Mouse (Mus musculus) liver, embryonic 18 days (tissue): ENCODE measurements around the gene Tcp11l1. TPM values are rescaled to one million over a fixed set of nuclear protein-coding genes. Genes with fewer than 3 reads are reported as not detected.

Experiments used
- polyA plus RNA-seq: library from polyadenylated mRNA; depleted of rRNA; stranded (reverse); fragments of >200 nt; gene quantifications from 2 replicates; pipeline ENCODE4 v1.2.3, GENCODE M21; 2012; rRNA removed

Tcp11l1 gene
- polyA plus RNA-seq: 2.6 and 3.7 TPM in 2 replicates

GRCm38 (mm10) chr2:104711585-104712485, at the start of gene Tcp11l1:
Tcp11l1 (minus strand) TSS chr2:104712169.

GRCm38 (mm10) chr2:104742741-104743064, 30.7 kb upstream of the Tcp11l1 start, which contains the start of gene Depdc7:
Depdc7 (minus strand) TSS chr2:104742878.

GRCm38 (mm10) chr2:104716279-104716678, 4.3 kb upstream of the Tcp11l1 start, which contains the start of gene Pin1rt1:
Pin1rt1 (minus strand) TSS chr2:104716379.

Other genes starting within 250 kb of the Tcp11l1 start
- gene Hipk3, start 217.7 kb downstream of the Tcp11l1 start, polyA plus RNA-seq: 7.9 and 8.4 TPM in 2 replicates
- gene Cstf3, start 121.6 kb downstream of the Tcp11l1 start, polyA plus RNA-seq: 11.9 and 15.0 TPM in 2 replicates
- gene Pin1rt1, start 4.2 kb upstream of the Tcp11l1 start, polyA plus RNA-seq: not detected in 2 replicates
- gene Depdc7, start 30.7 kb upstream of the Tcp11l1 start, polyA plus RNA-seq: 9.2 and 10.8 TPM in 2 replicates
- gene Qser1, start 104.6 kb upstream of the Tcp11l1 start, polyA plus RNA-seq: 2.2 and 2.4 TPM in 2 replicates
- 0.53 and 0.57 TPM in 2 replicates for gene Prrg4, start 137.7 kb upstream of the Tcp11l1 start, polyA plus RNA-seq
- 2.0 and 2.2 TPM in 2 replicates for gene Ccdc73, start 155.6 kb upstream of the Tcp11l1 start, polyA plus RNA-seq